Mouse (Mus musculus) WW6 (cell line): ENCODE results near the gene Ppp2r2c.
"Not testable (repeated sequence)": the region's sequence is repeated elsewhere in the genome, so short reads cannot be mapped to it uniquely, and the experiment has no call there.

Source experiments
- DNase-seq: peaks from one replicate; pipeline ENCODE4 v3.0.0-alpha.2; 2013; ENCODE audit warnings: low read depth, low spot score

Gene Ppp2r2c

GRCm38 (mm10) chr5:36929376-36929775 is 61.1 kb downstream of the Ppp2r2c start:
- no peak for DNase-seq

- DNase-seq, result no peak
Measured at GRCm38 (mm10) chr5:36933383-36933782, 65.1 kb downstream of the Ppp2r2c start.

GRCm38 (mm10) chr5:36935486-36936473 is 67.5 kb downstream of the Ppp2r2c start:
- no peak for DNase-seq

- no peak for DNase-seq
Measured at GRCm38 (mm10) chr5:36936548-36936947, 68.2 kb downstream of the Ppp2r2c start.

GRCm38 (mm10) chr5:36938021-36938420 is 69.7 kb downstream of the Ppp2r2c start:
- no peak for DNase-seq

GRCm38 (mm10) chr5:36938991-36939390 is 70.7 kb downstream of the Ppp2r2c start:
- not testable (repeated sequence) for DNase-seq

GRCm38 (mm10) chr5:36942446-36942845 is 74.1 kb downstream of the Ppp2r2c start:
- DNase-seq, result no peak

- no peak for DNase-seq
Measured at GRCm38 (mm10) chr5:36944552-36944951, 76.2 kb downstream of the Ppp2r2c start.

GRCm38 (mm10) chr5:36945102-36945701 is 76.9 kb downstream of the Ppp2r2c start:
- no peak for DNase-seq

GRCm38 (mm10) chr5:36945713-36946112 is 77.4 kb downstream of the Ppp2r2c start:
- no peak for DNase-seq

GRCm38 (mm10) chr5:36946445-36946844 is 78.1 kb downstream of the Ppp2r2c start:
- DNase-seq, result peak; percentile 43

GRCm38 (mm10) chr5:36948831-36949230 is 80.5 kb downstream of the Ppp2r2c start:
- peak; percentile 55 for DNase-seq

GRCm38 (mm10) chr5:36950871-36951270 is 82.6 kb downstream of the Ppp2r2c start:
- no peak for DNase-seq

GRCm38 (mm10) chr5:36952311-36952710 is 84.0 kb downstream of the Ppp2r2c start:
- DNase-seq, result no peak

GRCm38 (mm10) chr5:36955366-36955765 is 87.1 kb downstream of the Ppp2r2c start:
- no peak for DNase-seq

- DNase-seq, result peak; percentile 20
Measured at GRCm38 (mm10) chr5:36958837-36959236, 90.5 kb downstream of the Ppp2r2c start.

GRCm38 (mm10) chr5:36960501-36960900 is 92.2 kb downstream of the Ppp2r2c start:
- DNase-seq, result no peak

- DNase-seq, result no peak
Measured at GRCm38 (mm10) chr5:36971587-36971986, 103.3 kb downstream of the Ppp2r2c start.

- DNase-seq, result no peak
Measured at GRCm38 (mm10) chr5:36975336-36975735, 107.0 kb downstream of the Ppp2r2c start.

GRCm38 (mm10) chr5:36977809-36978208 is 109.5 kb downstream of the Ppp2r2c start:
- no peak for DNase-seq

- DNase-seq, result no peak
Measured at GRCm38 (mm10) chr5:36979001-36979400, 110.7 kb downstream of the Ppp2r2c start.

- DNase-seq, result no peak
Measured at GRCm38 (mm10) chr5:36979631-36980030, 111.3 kb downstream of the Ppp2r2c start.

GRCm38 (mm10) chr5:36982271-36982670 is 114.0 kb downstream of the Ppp2r2c start:
- DNase-seq, result no peak
